Mouse (Mus musculus) layer of hippocampus, postnatal 36 days (tissue): ENCODE measurements around the gene Vmn2r13. TPM values are rescaled to one million over a fixed set of nuclear protein-coding genes. Genes with fewer than 3 reads are reported as not detected.
"Not testable (repeated sequence)": the region's sequence is repeated elsewhere in the genome, so short reads cannot be mapped to it uniquely, and the experiment has no call there.

Source experiments
- DNase-seq, 2 experiments: peaks; one replicate each; pipeline ENCODE4 v3.0.0; 2022
- total RNA-seq, 2 experiments: library from RNA; stranded (reverse); gene quantifications; 2 replicates each; pipeline ENCODE4 v1.2.3; 2021

The Vmn2r13 gene
- not detected for total RNA-seq

GRCm38 (mm10) chr5:109192099-109192498 lies at the start of gene Vmn2r13:
Vmn2r13 (minus strand) TSS chr5:109192199.
- not testable (repeated sequence) for DNase-seq

- DNase-seq, result no peak
These were observed 32.6 kb upstream of the Vmn2r13 start, which contains the start of gene Vmn2r14 for GRCm38 (mm10) chr5:109224608-109225007. Vmn2r14 (minus strand) TSS chr5:109224708.

- not testable (repeated sequence) for DNase-seq
These were observed 25.1 kb downstream of the Vmn2r13 start for GRCm38 (mm10) chr5:109166851-109167250.

GRCm38 (mm10) chr5:109160121-109160520 lies 31.9 kb downstream of the Vmn2r13 start:
- DNase-seq, result no peak

- DNase-seq, result not testable (repeated sequence)
These were observed 32.4 kb downstream of the Vmn2r13 start for GRCm38 (mm10) chr5:109159576-109159975.

- not testable (repeated sequence) for DNase-seq
These were observed 33.2 kb downstream of the Vmn2r13 start for GRCm38 (mm10) chr5:109158488-109159485.

- no peak for DNase-seq
These were observed 52.5 kb downstream of the Vmn2r13 start for GRCm38 (mm10) chr5:109139546-109139945.

- no peak for DNase-seq
These were observed 55.3 kb downstream of the Vmn2r13 start for GRCm38 (mm10) chr5:109136731-109137130.

Other genes with a start within 250 kb of the Vmn2r13 start
- not detected for gene Vmn2r10, start 185.7 kb downstream of the Vmn2r13 start, total RNA-seq
- not detected for gene Vmn2r11, start 132.6 kb downstream of the Vmn2r13 start, total RNA-seq
- gene Vmn2r12, start 94.2 kb downstream of the Vmn2r13 start, total RNA-seq, result not detected
- not detected for gene Vmn2r14, start 32.5 kb upstream of the Vmn2r13 start, total RNA-seq
- not detected for gene Vmn2r15, start 105.4 kb upstream of the Vmn2r13 start, total RNA-seq
- gene Vmn2r16, start 138.0 kb upstream of the Vmn2r13 start, total RNA-seq, result not detected
- gene Vmn2r17, start 227.5 kb upstream of the Vmn2r13 start, total RNA-seq, result not detected